Mouse (Mus musculus): ENCODE results near the gene Map4k3. TPM values are rescaled to one million over a fixed set of nuclear protein-coding genes. Genes with fewer than 3 reads are reported as not detected.

Gene Map4k3
- total and polyA plus RNA-seq, 2 experiments from 2014 or later: 17.3 to 60.9 TPM

DNA sequence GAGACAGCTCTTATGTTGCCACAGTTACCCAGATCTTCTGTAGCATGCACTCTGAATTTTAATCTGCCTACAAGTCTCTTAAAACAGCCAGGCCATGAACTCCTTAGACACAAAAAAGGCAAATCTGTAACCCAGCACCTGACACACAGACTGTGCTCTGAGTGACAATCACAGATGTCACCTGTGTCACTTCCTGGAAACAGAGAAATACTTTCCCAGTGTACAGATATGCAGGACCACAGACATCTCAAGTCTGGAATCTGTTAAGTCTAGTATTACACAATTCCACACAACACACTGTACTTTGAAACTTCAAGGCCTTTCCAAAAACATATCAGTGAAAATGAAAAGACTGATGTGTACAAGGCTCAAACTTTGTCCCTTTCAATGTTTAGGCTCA lies 103.3 kb downstream of the Map4k3 start:
- H3K9ac ChIP-seq (replicated peaks; ENCODE audit: low read length, poor library complexity, severe bottlenecking): no peak overlapping the region
- TF ChIP-seq CTCF (IDR thresholded peaks at IDR 0.05): no peak
- H3K9me3 ChIP-seq (ENCODE audit: low read length): no peaks in the 10 kb centered on the region
- ATAC-seq (ENCODE audit: low FRiP score): no peak
- no peaks in the 10 kb centered on the region for H3K36me3 ChIP-seq (ENCODE audit: insufficient read depth, low read length)
- DNase-seq (ENCODE audit: low spot score): no peak
- no peaks in the 10 kb centered on the region for H3K27me3 ChIP-seq (ENCODE audit: insufficient read depth, low read length)
- no peak overlapping the region for H3K27ac ChIP-seq (ENCODE audit: low read depth, low read length)
- no peak overlapping the region for H3K4me3 ChIP-seq (ENCODE audit: low read depth, low read length)
- no peaks in the 10 kb centered on the region for H3K4me1 ChIP-seq (ENCODE audit: insufficient read depth, low read length)
- no peak overlapping the region for H3K4me2 ChIP-seq (ENCODE audit: low read depth, low read length, poor library complexity, severe bottlenecking)

GRCm38 (mm10) chr17:80621691-80622090 lies 106.6 kb downstream of the Map4k3 start:
- no peak for ATAC-seq (ENCODE audit: low FRiP score)

GRCm38 (mm10) chr17:80620786-80621423 lies 107.4 kb downstream of the Map4k3 start:
- H3K9me3 ChIP-seq (ENCODE audit: low read length): no peaks in the 10 kb centered on the region
- no peak overlapping the region for H3K4me3 ChIP-seq (ENCODE audit: low read depth, low read length)
- H3K9ac ChIP-seq (replicated peaks; ENCODE audit: low read length, poor library complexity, severe bottlenecking): no peak overlapping the region
- WGBS: 59% methylated on average over 5 of the region's 5 CpGs
- DNase-seq (ENCODE audit: low spot score): peak; percentile 69
- no peak overlapping the region for H3K4me2 ChIP-seq (ENCODE audit: low read depth, low read length, poor library complexity, severe bottlenecking)
- no peaks in the 10 kb centered on the region for H3K4me1 ChIP-seq (ENCODE audit: insufficient read depth, low read length)
- peaks cover 7% of the 10 kb centered on the region for H3K36me3 ChIP-seq (ENCODE audit: insufficient read depth, low read length)
- TF ChIP-seq CTCF (IDR thresholded peaks at IDR 0.05): peak; percentile 87
- no peaks in the 10 kb centered on the region for H3K27me3 ChIP-seq (ENCODE audit: insufficient read depth, low read length)
- no peak overlapping the region for H3K27ac ChIP-seq (ENCODE audit: low read depth, low read length)
- peak; percentile 65; the same call in 1 of the 2 replicates for ATAC-seq (ENCODE audit: low FRiP score)

More at GRCm38 (mm10) chr17:80621691-80622090, 106.6 kb downstream of the Map4k3 start:
- H3K9ac ChIP-seq (replicated peaks; ENCODE audit: low read length, poor library complexity, severe bottlenecking): no peak overlapping the region
- no peaks in the 10 kb centered on the region for H3K4me1 ChIP-seq (ENCODE audit: insufficient read depth, low read length)
- no peaks in the 10 kb centered on the region for H3K9me3 ChIP-seq (ENCODE audit: low read length)
- H3K4me3 ChIP-seq (ENCODE audit: low read depth, low read length): no peak overlapping the region
- H3K36me3 ChIP-seq (ENCODE audit: insufficient read depth, low read length): peaks cover 7% of the 10 kb centered on the region
- WGBS: 93% methylated on average over 4 of the region's 4 CpGs
- no peak for DNase-seq (ENCODE audit: low spot score)
- H3K27me3 ChIP-seq (ENCODE audit: insufficient read depth, low read length): no peaks in the 10 kb centered on the region
- no peak overlapping the region for H3K27ac ChIP-seq (ENCODE audit: low read depth, low read length)
- TF ChIP-seq CTCF (IDR thresholded peaks at IDR 0.05): no peak
- H3K4me2 ChIP-seq (ENCODE audit: low read depth, low read length, poor library complexity, severe bottlenecking): no peak overlapping the region

- H3K4me1 ChIP-seq (ENCODE audit: insufficient read depth, low read length): no peaks in the 10 kb centered on the region
- 72% methylated on average over 13 of the region's 13 CpGs for WGBS
- no peak overlapping the region for H3K4me2 ChIP-seq (ENCODE audit: low read depth, low read length, poor library complexity, severe bottlenecking)
- no peaks in the 10 kb centered on the region for H3K9me3 ChIP-seq (ENCODE audit: low read length)
- no peak for ATAC-seq (ENCODE audit: low FRiP score)
- H3K4me3 ChIP-seq (ENCODE audit: low read depth, low read length): no peak overlapping the region
- TF ChIP-seq CTCF (IDR thresholded peaks at IDR 0.05): no peak
- H3K27me3 ChIP-seq (ENCODE audit: insufficient read depth, low read length): no peaks in the 10 kb centered on the region
- peak; percentile 16 for DNase-seq (ENCODE audit: low spot score)
- H3K27ac ChIP-seq (ENCODE audit: low read depth, low read length): peak overlapping the region; percentile 34; the same call in 1 of the 2 replicates
- peaks cover 19% of the 10 kb centered on the region for H3K36me3 ChIP-seq (ENCODE audit: insufficient read depth, low read length)
- H3K9ac ChIP-seq (replicated peaks; ENCODE audit: low read length, poor library complexity, severe bottlenecking): no peak overlapping the region
Observed at GRCm38 (mm10) chr17:80619556-80619955, 108.7 kb downstream of the Map4k3 start.

DNA sequence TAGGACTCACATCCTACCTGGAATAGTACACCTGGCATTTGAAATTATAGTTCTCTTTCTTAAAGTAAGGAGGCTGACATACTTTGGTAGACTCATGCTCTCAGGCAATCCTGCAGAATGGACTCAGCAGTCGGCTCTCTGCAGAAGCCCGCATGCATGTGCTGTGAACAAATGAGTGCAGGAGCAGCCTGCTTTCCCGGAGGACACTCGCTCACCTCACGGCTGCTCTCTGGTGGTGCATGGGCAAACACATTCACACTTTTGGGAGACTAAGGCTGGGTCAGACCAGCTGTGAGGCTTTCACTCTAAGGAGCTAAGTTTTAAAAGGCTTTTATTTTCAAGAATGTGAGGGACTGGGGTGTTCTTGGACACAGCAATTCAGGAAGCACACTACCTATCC lies 109.4 kb downstream of the Map4k3 start:
- H3K36me3 ChIP-seq (ENCODE audit: insufficient read depth, low read length): peaks cover 21% of the 10 kb centered on the region
- DNase-seq (ENCODE audit: low spot score): peak; percentile 39
- no peaks in the 10 kb centered on the region for H3K4me1 ChIP-seq (ENCODE audit: insufficient read depth, low read length)
- no peaks in the 10 kb centered on the region for H3K9me3 ChIP-seq (ENCODE audit: low read length)
- 56% methylated on average over 5 of the region's 5 CpGs for WGBS
- TF ChIP-seq CTCF (IDR thresholded peaks at IDR 0.05): peak; percentile 50
- H3K4me2 ChIP-seq (ENCODE audit: low read depth, low read length, poor library complexity, severe bottlenecking): no peak overlapping the region
- ATAC-seq (ENCODE audit: low FRiP score): no peak
- no peak overlapping the region for H3K27ac ChIP-seq (ENCODE audit: low read depth, low read length)
- H3K4me3 ChIP-seq (ENCODE audit: low read depth, low read length): no peak overlapping the region
- no peaks in the 10 kb centered on the region for H3K27me3 ChIP-seq (ENCODE audit: insufficient read depth, low read length)
- H3K9ac ChIP-seq (replicated peaks; ENCODE audit: low read length, poor library complexity, severe bottlenecking): 0 out of 2 replicates have a peak overlapping the region, but pooled peaks have one; percentile 13

DNA sequence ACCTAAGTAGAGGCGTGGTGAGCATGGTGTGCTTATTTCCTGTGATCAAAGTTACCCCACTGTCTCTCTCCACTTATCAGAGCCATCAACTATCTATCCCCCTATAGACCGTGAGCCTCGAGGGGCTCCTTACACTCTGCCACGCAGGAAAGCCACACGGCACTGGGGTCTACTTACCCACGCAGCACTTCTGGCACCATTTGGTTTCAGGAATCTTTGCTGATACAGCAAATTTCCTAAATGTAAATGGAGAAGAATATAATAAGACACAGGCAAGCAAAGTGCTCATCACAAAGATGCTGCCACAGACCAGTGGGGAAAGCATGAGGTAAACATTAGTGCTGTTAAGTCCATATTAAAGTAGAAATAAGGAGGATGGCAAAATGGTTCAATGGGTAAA lies 124.5 kb downstream of the Map4k3 start:
- 94% methylated on average over 6 of the region's 6 CpGs for WGBS
- Histone ChIP-seq H3K9ac (replicated peaks; ENCODE audit: low read length, poor library complexity, severe bottlenecking) (no peak overlapping the region), H3K27ac (ENCODE audit: low read depth, low read length) (no peak overlapping the region), H3K9me3 (ENCODE audit: low read length) (no peaks in the 10 kb centered on the region), H3K4me3 (ENCODE audit: low read depth, low read length) (no peak overlapping the region), H3K4me1 (ENCODE audit: insufficient read depth, low read length) (no peaks in the 10 kb centered on the region), H3K27me3 (ENCODE audit: insufficient read depth, low read length) (no peaks in the 10 kb centered on the region), H3K36me3 (ENCODE audit: insufficient read depth, low read length) (peaks cover 61% of the 10 kb centered on the region), H3K4me2 (ENCODE audit: low read depth, low read length, poor library complexity, severe bottlenecking) (no peak overlapping the region)
- no peak for TF ChIP-seq CTCF (IDR thresholded peaks at IDR 0.05)
- ATAC-seq (ENCODE audit: low FRiP score) (no peak), DNase-seq (ENCODE audit: low spot score) (no peak)

All from midbrain, postnatal 0 days (tissue).